Mouse (Mus musculus): ENCODE measurements around the gene Gse1.

Gse1 gene

GRCm38 (mm10) chr8:120421638-120422037, 193.4 kb downstream of the Gse1 start:
- peak; percentile 87 for DNase-seq (ENCODE audit: low read depth, low spot score)

DNA sequence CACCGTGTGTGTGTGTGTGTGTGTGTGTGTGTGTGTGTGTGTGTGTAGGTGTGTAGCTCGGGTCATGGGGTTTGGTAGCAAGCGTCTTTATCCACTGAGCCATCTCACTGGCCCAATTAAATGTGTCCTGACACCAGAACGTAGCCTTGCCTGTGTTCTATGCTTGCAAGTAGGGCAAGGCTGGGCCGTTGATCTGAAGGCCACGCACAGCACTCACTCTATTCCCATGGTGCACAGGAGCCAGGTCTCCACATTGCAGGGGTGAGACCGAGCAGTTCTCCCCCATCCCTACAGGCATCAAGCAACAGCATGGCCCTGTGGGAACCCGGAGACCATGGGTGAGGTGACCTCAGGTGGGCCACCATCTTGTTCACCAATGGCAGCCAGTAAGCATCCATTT, 194.0 kb downstream of the Gse1 start:
- DNase-seq (ENCODE audit: low read depth, low spot score) = no peak

DNA sequence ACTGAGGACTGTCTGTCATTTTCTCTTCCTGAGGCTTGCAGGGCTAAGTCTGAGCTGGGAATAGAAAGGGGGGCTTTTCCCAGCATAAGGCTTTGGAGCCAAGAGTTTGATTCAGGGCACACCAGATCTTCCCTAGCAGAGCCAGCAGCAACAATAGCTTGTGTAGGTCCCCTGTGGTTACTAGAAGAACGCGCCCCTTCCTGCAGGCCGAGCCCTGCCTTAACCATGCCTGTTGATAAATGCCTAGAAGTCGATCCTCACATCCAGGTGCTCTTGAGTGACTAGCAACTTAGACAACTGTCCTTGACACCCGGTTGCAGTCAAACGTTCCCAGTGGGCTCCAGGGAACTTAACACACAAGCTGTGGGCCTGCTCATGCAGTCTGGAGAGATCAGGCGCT, 195.3 kb downstream of the Gse1 start:
- no peak for DNase-seq (ENCODE audit: low read depth, low spot score)

DNA sequence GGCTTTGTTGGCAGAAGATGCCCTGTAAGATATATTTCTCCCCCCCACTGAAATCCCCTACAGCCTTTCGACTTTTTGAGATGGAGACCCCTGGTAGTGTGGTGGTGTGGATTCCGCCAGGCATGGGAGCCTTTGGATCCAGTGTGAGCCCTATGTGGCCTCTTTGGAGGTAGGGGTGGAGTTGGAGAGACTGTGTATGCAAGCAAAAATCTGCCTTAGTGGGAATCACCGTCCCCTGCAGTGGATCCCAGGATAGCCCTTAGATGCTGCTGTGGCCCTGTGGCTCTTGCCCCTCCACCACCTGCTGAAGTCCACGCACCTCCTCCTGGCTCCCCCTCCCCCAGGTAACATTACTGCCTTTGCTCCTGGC, 196.6 kb downstream of the Gse1 start:
- no peak for DNase-seq (ENCODE audit: low read depth, low spot score)

- no peak for DNase-seq (ENCODE audit: low read depth, low spot score)
These were observed 197.1 kb downstream of the Gse1 start for GRCm38 (mm10) chr8:120425199-120425941.

DNA sequence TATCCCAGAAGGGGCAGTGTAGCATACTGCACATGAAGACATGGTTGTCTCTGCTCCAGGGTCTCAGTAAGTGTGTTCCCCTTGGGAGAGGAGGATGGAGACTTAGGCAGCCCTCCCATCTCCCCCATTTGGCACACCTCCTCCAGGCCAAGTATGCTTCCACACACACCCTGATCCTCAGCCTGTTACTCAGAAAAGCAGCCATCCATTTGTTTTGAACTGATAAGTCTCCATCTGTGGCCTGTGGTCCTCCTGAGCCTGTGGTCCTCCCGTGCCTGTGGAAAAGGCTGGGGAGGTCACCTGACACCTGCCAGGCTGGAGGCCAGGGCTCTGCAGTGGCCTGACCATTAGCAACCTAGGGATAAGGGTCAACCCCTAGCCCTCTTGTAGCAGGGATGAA, 197.8 kb downstream of the Gse1 start:
- no peak for DNase-seq (ENCODE audit: low read depth, low spot score)

DNA sequence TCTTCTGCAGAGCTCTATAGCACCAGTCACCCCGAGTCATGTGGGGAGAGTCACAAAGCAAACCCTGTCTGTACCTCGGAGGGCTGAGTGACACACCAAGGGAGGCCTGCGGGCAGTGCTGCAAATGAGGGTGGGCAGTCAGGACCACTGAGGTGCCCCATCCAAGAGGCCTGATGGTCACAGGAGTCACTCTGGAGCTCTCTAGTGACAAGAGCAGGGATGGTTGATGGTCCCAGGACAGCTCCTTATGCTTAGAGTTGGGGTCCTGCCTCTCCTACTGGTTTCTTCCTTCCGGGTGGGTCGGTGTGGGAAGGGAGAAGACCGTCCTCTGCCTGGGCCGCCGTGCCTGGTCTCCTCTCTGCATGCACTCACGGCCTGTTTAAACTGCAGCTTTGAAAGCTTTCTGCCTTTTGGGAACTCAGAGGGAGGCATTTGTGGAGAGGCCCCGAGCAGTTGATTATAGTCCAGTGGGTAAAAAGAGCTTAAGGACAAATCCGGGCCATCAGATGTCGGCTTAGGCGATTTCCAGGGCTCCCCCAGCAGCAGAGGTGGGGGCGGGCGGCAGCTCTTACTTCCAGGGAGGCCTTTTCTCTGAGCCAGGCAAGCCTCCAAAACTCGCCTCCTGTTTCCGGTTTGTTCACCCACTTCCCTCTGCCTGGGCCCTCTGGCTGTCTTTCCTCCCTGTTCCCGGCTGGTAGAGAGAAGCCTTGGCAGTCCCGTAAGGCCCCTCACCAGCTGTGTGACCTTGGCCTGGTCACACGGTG, 198.5 kb downstream of the Gse1 start:
- DNase-seq (ENCODE audit: low read depth, low spot score) = no peak

DNA sequence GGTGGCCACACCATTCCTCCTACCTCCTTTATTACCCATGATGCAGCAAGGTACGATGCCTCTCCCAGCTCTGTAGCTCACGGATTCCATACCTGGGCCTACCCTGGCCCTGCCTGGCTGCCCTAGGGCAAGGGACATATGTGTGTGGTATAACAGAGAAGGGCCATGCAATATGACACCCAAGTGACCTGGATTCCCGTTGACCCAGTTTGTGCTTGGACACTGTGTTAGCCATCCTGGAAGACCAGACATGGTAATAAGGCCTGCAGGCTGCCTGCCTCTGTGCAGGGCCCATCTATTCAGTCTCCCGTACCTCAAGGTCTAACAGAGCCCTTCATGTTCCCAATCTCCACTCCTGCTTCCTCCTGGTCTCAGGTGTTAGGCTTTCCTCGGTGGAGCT, 200.2 kb downstream of the Gse1 start:
- DNase-seq (ENCODE audit: low read depth, low spot score) = no peak

GRCm38 (mm10) chr8:120429116-120429515, 200.9 kb downstream of the Gse1 start:
- no peak for DNase-seq (ENCODE audit: low read depth, low spot score)

DNA sequence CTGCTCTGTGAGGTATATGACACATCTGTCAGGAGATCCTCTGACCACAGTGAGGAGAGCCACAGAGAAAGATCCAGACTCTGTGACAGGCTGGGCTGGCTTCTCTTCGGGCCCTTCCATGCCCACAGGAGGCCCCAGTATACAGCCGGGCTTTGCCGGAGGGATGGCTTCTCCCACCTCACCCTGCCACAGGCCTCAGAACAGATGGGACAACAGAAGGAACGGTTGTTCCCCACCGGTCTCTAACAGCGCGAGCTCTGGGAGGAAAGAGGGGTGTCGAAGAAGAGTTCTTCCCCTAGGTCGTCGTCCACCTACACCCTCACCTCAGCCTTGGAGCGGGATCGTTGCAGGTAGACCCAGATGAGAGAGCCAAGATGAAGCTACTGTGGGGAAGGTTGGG, 202.8 kb downstream of the Gse1 start:
- DNase-seq (ENCODE audit: low read depth, low spot score) = no peak

DNA sequence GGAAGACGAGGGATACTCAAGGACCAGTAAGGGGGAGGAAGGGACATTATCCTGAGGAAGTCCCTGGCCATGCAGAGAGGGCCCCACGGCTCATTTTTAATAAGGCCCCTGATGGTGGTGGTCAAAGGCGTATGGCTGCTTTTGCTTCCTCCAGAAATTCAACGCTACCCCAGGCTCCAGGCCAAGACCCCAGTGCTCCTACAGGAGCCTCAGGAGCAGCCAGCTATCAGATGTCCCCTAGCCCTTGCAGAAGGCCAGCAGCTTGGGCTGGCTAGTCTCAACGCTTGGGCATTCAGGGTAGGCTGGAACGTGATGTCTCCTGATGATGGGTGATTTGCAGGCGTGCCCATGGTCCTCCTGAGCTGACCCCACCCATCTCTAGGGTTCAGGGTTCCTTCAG, 204.2 kb downstream of the Gse1 start:
- no peak for DNase-seq (ENCODE audit: low read depth, low spot score)

DNA sequence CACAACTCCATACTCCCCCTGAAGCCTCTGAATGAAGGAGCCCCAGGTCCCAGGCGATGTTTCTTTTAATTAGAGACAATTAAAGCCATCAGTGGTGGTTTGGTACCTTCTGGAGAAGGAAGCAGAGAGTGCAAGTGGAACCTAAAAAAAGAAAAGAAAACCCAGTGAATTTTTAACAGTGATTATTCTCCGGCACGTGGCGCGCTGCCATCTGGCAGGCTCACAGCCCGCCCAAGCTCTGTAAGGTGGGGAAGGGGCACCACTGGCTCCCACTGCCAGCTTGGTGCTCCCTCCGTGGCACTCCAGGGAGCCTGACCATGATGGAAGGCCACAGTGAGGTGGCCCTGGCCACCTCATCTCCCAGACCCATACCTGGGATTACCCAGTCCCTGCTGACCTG, 204.9 kb downstream of the Gse1 start:
- no peak for DNase-seq (ENCODE audit: low read depth, low spot score)

DNA sequence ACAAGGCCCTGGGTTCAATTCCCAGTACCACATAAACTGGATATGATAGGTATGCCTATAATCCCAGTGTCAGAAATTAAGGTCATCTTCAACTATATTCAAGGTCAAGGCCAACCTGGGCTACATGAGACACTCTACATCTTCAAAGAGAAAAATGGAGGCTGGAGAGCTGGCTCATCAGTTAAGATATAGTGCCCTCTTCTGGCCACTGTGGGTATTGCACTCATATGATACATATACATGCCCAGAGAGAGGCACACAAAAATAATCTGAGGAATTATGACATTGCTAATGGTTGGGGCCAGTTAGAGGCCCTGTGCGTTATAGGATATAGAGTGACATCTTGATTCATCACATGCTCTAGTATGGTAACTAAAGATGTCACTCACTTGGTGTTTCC, 205.5 kb downstream of the Gse1 start:
- no peak for DNase-seq (ENCODE audit: low read depth, low spot score)

- peak; percentile 46 for DNase-seq (ENCODE audit: low read depth, low spot score)
These were observed 207.5 kb downstream of the Gse1 start for GRCm38 (mm10) chr8:120435781-120436180.

DNA sequence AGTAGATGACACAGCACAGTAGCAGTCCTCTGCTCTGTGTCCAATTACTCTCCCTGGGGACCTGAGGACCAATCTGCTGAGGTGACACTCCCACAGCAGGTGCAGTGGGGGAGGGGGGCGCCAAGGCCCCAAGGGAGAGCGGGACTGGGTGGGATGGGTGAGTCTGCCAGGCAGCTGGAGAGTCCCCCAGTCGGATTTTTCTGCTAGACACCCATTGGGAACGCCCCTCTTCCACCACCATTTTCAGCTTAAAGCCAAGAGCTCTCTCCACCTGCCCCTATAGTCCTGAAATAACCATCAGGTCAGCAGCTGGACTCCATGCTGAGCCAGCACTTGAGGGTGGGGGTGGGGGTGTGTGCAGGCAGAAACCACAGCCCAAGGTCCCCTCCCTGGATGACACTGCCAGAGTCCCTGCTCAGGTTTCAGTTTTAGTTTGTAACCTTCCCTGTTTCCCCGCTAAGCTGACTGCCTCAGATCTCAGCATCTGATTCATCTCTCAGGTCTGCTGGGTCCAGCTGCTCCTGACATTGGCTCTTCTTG, 208.3 kb downstream of the Gse1 start:
- DNase-seq (ENCODE audit: low read depth, low spot score) = peak; percentile 88

GRCm38 (mm10) chr8:120437207-120437606, 209.0 kb downstream of the Gse1 start:
- DNase-seq (ENCODE audit: low read depth, low spot score) = no peak

DNA sequence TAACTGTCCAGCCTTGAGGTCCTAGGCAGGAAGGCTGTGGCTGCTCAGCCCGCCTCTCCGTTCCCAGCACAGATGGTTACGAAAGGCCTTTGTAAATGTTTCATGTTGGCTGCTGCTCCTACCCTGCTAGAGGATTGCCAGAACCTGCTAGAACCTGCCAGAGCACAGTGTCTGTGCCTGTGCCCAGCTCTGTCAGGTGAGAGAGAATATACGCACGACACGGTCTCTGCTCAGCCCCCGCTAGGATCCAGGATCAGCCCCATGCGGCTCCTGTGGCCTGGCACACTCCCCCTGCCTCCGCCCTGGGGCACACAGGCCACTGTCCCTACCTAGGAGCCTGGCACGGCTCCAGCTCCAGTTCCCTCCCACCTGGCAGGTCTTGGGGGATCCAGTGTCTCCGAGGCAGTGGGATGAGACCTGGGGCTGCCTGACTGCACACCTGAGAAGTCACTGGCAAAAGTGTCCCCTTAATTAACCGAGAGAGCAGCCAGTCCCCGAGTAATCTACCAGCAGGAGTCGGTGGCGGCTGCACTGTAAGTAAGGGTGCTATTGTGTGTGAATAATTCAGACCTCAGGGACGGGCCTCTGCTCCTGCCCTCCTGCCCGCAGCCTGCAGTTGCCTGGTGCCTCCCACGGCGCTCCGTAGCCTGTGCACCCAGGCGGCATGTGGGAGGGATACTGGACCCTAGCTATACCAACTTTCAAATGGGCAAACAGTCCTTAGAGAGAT, 209.6 kb downstream of the Gse1 start:
- DNase-seq (ENCODE audit: low read depth, low spot score) = peak; percentile 70

DNA sequence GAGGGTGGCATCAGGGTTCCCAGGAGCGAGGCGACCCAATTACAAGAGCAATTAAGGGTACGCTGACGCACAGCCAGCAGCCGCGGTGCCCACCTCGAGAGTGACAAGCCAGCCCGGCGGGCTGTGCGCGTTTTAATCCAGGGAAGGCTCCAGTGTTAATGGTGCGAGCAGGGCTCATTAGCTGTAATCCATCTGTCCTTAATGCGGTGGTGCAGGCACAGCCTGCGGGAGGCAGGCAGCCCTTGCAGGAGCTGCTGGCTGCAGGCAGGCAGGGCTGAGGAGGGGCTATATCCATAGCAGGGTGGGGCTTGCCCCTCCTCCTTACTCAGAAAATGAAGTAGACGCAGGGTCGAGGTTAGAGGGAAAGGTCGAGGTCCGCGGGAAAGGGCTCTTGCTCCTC, 211.1 kb downstream of the Gse1 start:
- DNase-seq (ENCODE audit: low read depth, low spot score) = no peak

DNA sequence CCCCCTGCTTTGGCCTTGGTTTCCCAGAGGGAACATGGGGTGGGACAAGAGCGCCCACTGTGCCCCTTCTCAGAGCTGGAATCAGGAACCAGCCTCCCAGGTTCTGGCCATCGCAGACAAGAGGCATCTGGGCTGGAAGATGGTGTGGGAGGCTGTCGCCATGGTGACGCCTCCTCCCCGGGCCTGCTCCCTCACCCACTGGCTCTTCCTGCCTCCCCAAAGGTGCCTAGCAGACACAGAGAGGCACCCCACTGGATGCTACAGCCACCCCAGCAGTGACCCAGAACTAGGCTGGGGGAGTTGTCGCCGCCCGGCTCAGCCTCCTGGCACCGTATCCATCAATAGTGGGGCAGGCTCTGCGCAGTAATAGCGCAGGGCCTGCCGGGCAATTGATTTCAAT, 212.5 kb downstream of the Gse1 start:
- no peak for DNase-seq (ENCODE audit: low read depth, low spot score)

DNA sequence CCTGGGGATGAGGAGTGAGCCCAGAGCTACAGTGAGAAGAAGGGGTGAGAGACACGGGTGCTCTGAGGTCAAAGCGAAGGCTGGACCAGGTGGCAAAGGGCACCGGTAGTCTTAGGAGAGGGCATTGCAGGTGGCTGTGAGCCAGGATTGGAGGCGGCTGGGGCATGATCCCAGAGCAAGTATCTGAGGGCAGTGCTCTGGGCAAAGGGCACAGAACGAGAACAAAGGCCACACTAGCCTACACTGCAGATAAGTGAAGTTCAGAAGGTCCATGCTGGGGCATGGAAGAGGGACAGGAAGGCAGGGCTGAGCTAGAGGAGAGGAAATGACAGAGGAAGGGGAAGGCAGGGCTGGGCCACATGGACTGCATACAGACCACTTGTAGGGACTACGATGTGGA, 213.4 kb downstream of the Gse1 start:
- DNase-seq (ENCODE audit: low read depth, low spot score) = no peak

DNA sequence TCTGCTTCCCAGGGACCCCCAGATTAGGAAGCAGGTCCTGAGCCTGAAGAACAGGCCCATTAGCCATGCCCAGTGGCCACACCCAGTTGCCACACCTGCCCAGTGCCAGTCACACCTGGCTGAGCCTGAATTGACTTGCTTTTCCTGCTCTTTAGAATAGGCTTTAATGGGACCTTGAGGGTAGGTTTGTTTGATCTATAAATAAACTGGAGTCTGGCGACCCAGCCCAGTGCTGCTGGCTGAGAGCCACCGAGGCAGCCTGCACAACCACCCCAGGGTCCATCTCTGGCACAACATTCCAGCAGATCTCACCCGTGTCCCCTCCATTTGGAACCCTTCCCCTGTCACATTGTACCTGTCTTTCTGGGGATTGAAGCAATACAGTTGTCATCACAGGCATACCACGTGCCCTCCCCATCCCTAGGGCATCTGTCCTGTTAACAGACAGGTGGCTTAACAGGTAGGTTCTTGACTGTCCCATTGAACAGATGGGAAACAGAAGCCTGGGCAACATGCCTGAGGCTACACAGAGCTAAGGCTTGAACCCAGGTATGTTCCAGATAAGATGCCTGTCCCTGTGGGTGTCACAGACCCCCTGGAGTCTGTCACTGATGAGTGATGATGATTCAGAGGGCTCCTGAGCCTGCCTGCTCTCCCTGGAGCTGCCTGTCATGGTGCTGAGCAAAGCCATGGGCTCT, 214.2 kb downstream of the Gse1 start:
- no peak for DNase-seq (ENCODE audit: low read depth, low spot score)

- no peak for DNase-seq (ENCODE audit: low read depth, low spot score)
These were observed 217.0 kb downstream of the Gse1 start for GRCm38 (mm10) chr8:120445249-120445648.
